Comparison of ENCODE assay signal across 8 mouse cellular contexts in genomic region chr7:127967004-127967921, GRCm38 (mm10). TPM values are rescaled to one million over a fixed set of nuclear protein-coding genes. Genes with fewer than 3 reads are reported as not detected.
DNase-seq lines count a peak whose midpoint lies in the region; ATAC-seq lines count a peak whose summit lies in the region.

TSS of gene Fus (plus strand) at chr7:127967457.

- H3K27me3 ChIP-seq in megakaryocyte, embryonic 14.5 days (replicated peaks) = no peaks in the 10 kb centered on the region

- H3K36me3 ChIP-seq in megakaryocyte, embryonic 14.5 days (replicated peaks; ENCODE audit: low read length) = peaks cover 31% of the 10 kb centered on the region

- peaks cover 37% of the 10 kb centered on the region for H3K4me1 ChIP-seq in megakaryocyte, embryonic 14.5 days

- H3K9me3 ChIP-seq in megakaryocyte, embryonic 14.5 days = no peaks in the 10 kb centered on the region

- peak within 1 kb of the TSS; percentile 99 for H3K4me3 ChIP-seq in megakaryocyte, embryonic 14.5 days (replicated peaks)

- peak; percentile 90 for ATAC-seq in common myeloid progenitor, adult 5-6 weeks (replicated peaks; ENCODE audit: low read depth, poor library complexity, severe bottlenecking)

- peak; percentile 97 for DNase-seq in ZHBTc4 (ENCODE audit: low read depth, low spot score)
- DNase-seq in gastrocnemius, adult 8-10 months (ENCODE audit: low spot score in 2 of 2) = peak; percentile 92 to 94
- DNase-seq in hindlimb bud, embryonic 11.5 days (ENCODE audit: extremely low spot score, low read depth, low spot score) = peak; percentile 69
- peak; percentile 87 to 98 for DNase-seq in left cerebral cortex, adult 8-10 months (ENCODE audit: low spot score in 2 of 2)
- peak; percentile 95 for DNase-seq in right cerebral cortex, postnatal 10 days (ENCODE audit: low spot score in 2 of 2)
- peak; percentile 98 for DNase-seq in urinary bladder, postnatal 25 days (ENCODE audit: low spot score)

RNA-seq across cellular contexts. Expression of gene Fus, which starts in this region (rescaled TPM):
- total RNA-seq in common myeloid progenitor, adult 5-6 weeks (2017) = 79.4 and 108 TPM in 2 replicates
- 10 to 100 TPM; 52.0 to 94.3 (median 70.5) TPM for total RNA-seq in gastrocnemius, adult 8-10 months (2022)
- 100 to 1,000 TPM; 329 to 369 (median 354) TPM for total RNA-seq in left cerebral cortex, adult 8-10 months (2022)
- polyA plus RNA-seq in megakaryocyte, embryonic 14.5 days (2012; ENCODE audit: insufficient read depth, low replicate concordance) = 25.6 and 318 TPM in 2 replicates

Comparison
In these comparisons a context has a peak if more than half of its experiments do, and no peak if none do; other contexts are left out.
1. Peak in every context shown above with its lines: DNase-seq, ATAC-seq and H3K4me3 ChIP-seq.